Mouse (Mus musculus): ENCODE results near the gene Col2a1. TPM values are rescaled to one million over a fixed set of nuclear protein-coding genes. Genes with fewer than 3 reads are reported as not detected.

Gene Col2a1
- 1.8 and 2.0 TPM in 2 replicates for polyA plus RNA-seq (2012; rRNA removed)

DNA sequence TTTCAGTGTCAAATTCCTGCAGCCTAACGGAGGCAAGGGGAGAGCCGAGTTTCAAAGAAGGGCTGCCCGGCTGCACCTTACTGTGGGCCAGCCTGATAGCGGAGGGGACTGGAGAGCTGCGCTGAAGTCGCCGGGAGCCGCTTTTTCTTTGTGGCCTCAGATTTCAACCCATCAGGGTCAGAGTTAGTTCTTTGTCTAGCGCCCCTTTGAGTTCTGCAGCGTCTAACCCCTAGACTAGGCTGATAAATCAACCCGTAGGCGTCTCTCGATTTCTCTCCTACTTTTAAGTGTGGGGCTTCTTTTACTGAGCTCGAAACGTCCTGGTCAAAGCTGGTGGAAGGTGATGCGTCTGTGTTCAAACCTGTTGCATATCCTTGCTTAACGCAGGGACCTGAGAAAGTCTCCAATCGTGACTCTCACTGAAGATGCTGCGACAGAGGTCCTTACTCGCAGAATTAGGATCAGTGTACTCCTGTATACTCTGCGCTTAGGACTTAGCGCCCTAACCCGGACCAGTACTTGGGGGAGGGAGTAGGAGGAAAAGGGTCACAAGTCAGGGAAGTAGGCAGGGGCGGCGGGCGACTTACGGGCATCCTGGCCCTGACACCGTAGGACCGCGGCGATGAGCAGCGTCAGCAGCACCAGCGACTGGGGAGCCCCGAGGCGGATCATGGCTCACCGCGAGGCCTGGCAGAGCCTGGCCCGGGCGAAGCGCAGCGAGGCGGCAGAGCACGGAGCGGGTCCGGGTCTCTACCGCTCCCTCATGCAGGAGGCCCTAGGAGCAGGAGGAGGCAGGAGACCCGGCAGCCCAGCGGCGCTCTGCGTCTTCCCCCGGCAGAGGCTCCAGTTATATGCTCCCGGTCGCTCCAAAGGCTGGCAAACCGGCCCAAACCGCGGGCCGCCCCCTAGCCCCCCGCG is at the start of gene Col2a1:
Gene Col2a1, minus strand, starts transcription at position 874 of the 918 bp plus-strand sequence.
- DNase-seq (ENCODE audit: extremely low spot score in 1 of 2, low spot score in 1 of 2), result no peak

DNA sequence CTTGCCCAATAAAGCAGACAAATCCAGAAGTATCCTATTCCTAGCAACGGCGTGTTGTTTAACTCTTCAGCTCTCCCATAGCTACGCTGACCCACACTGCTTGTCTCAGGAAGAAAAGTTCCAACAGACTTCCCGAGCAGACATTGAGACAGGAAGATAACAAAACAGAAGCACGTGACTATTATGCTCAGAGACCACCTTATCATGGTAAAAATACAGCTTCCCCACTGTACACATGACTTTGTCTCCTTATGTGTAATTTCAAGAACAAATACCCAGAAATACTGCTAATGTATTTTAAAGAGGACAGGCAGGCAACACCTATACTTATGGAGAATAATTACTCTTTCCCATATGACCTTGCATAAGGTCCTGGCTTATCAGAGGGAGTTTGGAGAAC is 47.2 kb upstream of the Col2a1 start:
- no peak for DNase-seq (ENCODE audit: extremely low spot score in 1 of 2, low spot score in 1 of 2)

DNA sequence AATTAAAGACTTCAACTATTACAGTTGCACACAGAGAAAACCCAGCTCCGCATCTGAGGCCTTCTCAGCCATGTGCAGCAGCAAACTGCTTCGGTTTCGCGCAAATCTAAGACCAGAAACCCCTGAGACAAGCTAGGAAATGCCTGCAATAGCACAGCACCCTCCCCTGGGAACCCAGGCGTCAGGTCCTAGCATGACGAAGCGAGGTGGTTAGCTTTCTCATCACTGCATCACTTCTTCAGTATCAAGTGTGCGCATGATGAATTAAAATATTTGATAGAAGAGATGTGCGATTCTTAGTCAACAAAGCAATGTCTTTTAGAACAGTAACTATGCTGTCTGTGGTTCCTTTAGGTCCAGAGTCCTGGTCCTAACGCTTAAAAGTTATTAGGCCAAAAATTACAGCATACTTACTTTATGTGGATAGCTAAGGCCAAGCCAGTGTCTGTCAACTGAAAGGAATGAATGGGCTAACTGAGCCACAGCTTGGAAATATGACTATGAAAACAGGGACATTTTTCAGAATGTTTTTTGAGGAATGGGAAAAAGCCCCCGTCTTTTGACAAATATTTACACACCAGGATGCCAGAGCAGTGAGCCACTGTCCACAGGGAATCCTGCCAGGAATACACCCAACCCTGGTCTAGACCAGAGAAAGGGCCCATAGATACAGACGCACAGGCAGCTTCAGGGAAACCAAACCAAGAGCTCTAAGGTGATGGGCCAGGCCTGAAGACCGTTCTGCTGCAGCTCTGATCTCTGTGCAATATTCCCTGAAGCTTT is 44.6 kb upstream of the Col2a1 start:
- no peak for DNase-seq (ENCODE audit: extremely low spot score in 1 of 2, low spot score in 1 of 2)

DNA sequence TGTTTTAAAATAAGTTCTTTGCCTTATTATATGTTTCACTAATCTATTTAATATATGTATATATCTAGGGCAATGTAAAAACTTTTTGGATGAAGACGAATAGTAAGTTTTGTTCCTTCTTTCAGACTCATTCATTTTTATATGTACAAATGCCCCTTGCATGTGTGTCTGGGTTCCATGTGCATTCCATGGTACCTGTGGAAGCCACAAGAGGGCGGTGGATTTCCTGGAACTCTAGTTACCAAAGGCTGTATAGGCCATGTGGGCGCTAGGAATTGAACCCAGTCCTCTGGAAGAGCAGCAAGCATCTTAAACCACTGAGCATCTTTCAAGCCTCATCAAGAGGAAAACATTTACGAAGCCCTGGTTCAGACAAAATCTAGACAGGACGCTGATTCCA is 39.9 kb upstream of the Col2a1 start:
- no peak for DNase-seq (ENCODE audit: extremely low spot score in 1 of 2, low spot score in 1 of 2)

DNA sequence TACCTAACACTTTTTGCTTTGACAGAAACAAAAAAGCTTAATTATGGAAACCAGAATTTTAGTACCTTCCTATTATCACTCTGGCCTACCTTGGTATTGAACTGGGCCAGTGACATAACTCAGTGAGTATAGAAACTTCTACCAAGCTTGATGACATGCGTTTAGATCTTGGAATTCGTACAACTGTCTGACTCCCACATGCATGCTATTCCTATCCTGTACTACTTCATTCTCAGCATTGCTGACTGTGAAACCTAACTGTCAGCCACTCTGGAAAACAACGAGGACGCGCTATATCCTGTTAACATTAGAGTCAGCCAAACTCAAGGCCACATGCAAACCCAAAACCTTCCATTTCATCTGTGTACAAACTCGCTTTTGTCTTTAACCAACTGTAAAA is 39.5 kb upstream of the Col2a1 start:
- DNase-seq (ENCODE audit: extremely low spot score in 1 of 2, low spot score in 1 of 2), result peak in 1 of 2 experiments; percentile 28

DNA sequence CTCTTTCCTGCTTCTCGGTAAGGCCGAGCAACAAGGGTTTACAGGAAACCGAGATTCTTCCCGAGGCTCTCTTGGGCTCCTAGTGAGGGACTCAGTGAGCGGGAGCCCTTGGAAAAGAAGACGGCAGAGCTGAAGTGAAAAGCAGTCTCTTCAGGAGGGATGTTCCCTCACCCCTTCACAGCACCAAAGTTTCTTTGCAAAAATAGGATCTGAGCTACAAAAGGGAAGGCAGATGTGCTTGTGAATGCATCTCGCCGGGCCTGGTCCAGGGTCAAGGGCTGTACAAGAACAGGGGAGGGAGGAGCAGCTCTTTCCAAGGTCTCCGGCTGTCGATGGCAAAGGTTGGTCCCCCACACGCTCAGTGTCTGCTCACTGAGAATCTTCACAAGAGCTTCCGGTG is 38.0 kb upstream of the Col2a1 start:
- DNase-seq (ENCODE audit: extremely low spot score in 1 of 2, low spot score in 1 of 2), result no peak

DNA sequence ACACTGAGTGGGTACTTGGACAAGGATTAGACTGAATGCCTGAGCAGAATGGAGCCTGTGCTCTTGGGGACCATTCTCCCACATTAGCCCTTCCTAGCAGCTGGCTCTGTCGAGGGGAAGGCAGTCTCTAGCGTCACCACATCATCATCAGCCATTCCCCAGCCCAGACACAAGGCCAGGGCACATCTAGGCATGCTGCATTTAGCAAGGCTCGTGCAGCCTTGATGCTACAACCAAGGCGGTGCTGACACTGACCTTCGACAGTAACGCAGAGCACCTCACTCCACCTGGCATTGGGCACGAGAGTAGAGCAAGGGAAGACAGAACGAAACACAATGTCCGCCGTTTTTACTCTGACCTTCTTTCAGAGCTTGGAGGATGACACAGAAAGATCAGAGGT is 35.2 kb upstream of the Col2a1 start:
- no peak for DNase-seq (ENCODE audit: extremely low spot score in 1 of 2, low spot score in 1 of 2)

DNA sequence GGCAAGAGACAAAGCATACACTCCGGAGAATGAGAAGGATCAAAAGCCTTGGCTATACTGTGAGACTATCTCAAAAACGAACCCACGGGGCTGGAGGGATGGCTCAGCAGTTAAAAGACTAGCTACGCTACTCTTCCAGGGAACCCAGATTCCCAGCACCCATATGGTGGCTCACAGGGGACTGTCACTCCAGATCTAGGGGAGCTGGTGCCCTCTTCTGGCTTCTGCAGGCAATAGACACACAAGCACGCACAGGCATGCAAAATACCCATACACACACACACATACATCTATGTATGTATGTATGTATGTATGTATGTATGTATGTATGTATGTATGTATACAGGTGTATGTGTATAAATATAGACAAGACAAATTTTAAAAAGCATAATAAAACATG is 32.1 kb upstream of the Col2a1 start:
- DNase-seq (ENCODE audit: extremely low spot score in 1 of 2, low spot score in 1 of 2), result no peak

DNA sequence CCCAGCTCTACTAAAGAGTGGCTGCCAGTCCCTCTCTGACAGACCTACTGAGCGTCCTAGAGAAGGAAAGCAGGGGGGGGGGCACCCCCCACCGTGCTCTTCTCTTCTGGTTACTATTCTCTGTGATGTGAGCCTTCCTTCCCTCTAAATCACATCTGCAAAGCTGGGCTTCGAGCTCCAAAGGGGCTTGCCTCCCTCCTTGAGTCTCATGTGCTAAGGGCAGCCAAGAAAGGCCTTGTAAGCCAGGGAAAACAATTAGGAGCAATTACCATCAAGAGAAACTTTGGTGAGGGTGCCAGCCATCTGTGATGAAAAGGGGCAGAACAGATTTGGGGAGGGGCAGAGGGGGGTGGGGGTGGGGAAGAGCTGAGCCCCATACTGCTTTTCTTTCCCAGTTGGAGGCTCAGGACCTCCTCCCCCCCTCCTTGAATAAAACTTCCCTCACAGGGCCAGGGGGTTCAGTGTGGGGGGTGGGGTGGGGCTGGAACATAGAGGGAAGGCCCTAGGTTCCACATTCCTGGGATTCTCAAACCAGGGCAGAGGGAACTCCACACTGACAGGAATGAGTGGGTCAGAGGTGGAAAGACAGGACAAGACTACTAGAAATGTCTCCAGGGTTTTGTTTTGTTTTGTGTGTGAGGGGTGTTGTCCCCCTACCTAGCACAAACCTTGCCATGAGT is 30.7 kb upstream of the Col2a1 start:
- no peak for DNase-seq (ENCODE audit: extremely low spot score in 1 of 2, low spot score in 1 of 2)

DNA sequence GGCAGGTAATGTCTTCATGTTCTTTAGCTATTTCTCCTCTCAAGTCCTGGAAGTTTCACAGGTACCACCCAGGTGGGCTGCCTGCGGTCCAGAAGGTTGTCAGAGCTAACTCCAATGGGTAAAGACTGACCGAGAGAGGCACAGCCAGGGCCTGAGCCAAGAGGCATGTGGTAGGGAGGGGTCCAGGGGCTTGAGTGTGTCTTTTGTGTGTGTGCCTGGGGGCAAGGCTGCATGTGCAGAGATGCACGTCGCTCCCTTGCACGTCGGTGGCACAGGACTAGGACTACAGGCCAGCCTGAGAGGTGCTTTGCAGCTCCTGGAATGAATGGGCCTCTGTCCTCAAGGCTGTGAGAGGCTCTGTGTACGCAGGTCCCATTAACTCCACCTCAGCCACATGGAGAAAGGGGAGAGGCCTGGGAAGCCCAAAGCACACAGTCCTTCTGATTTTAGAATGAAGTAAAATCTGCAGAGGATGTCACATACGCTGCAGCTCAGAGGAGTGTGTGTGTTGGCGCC is 28.8 kb upstream of the Col2a1 start:
- no peak for DNase-seq (ENCODE audit: extremely low spot score in 1 of 2, low spot score in 1 of 2)

DNA sequence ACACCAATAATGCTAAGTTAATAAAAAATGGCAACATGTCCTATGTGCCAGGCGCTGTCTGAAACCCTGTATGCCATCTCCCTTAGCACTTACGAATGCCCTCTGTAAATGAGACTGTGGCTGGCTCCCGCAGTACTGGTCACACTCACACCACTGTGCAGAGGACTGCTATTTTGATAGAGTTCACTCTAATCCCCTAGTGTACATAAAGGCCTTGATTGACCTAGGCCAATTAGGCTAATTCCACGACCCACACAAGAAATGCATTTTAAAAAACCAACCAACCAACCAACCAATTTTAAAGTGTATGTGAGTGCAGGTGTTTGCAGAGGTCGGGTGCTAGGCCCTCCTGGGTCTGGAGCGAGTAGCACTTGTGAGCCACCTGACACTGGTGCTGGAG is 25.3 kb upstream of the Col2a1 start:
- no peak for DNase-seq (ENCODE audit: extremely low spot score in 1 of 2, low spot score in 1 of 2)

DNA sequence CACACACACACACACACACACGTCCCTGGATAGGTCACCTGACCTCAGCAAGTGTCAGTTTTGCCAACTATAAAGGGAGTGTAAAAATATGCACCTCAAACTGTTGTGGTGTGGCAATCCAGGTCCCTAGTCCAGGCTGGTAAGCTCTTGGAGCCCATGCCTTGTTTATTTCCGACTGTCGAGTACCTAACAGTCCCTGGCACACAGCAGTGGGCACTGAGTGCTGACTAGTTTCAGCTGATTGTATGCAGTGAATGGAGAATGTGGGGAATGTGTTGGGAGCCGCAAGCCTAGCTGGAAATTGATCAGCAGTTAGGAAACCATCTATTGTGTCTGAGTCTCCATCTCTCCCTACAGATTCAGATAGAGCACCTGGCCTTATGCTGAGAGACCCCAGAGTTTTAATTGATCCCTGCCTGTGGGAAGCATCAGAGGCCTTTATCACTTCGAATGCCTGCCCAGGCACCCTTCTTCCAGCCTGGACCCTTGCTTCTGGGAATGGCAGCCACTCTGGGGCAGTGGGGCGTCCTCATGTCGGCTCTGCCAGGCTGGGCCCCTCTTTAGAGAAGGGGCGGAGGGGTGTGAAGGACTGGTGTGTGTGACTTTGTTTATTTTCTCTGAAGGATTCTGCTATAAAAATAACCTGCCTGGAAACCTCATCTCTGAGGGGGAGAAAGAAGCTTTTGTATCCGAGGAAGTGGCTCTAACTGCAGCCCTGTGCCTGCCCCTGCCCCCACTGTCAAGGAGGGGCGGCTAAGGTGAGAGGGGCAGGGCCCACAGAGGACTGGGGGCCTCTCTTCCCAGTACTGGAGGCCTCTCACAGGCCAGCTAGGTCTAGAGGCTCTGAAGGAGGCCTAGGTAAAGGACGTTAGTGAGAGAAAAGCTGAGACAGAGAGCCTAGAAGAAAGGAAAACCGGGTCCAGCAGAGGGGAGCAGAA is 22.7 kb upstream of the Col2a1 start:
- no peak for DNase-seq (ENCODE audit: extremely low spot score in 1 of 2, low spot score in 1 of 2)

DNA sequence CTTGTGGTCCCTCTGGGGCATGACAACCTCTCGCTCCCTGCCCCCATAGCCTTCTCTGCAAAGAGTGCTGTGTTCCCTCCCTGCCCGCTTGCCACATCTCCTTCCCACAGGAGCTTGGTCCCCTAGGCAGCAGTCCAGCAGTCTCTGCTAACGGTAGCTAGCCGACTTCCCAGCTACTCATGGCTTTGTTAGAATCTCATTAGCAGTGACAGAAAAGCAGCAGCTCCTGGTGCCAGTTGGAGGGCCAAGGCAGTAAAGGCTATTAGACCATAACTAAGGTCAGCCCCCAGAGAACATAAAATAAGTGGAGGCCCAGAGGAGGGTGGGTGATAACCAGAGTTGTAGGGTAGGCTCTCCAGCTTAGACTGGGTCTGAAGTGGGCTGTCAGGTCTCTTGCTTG is 21.1 kb upstream of the Col2a1 start:
- DNase-seq (ENCODE audit: extremely low spot score in 1 of 2, low spot score in 1 of 2), result peak in 1 of 2 experiments; percentile 25

DNA sequence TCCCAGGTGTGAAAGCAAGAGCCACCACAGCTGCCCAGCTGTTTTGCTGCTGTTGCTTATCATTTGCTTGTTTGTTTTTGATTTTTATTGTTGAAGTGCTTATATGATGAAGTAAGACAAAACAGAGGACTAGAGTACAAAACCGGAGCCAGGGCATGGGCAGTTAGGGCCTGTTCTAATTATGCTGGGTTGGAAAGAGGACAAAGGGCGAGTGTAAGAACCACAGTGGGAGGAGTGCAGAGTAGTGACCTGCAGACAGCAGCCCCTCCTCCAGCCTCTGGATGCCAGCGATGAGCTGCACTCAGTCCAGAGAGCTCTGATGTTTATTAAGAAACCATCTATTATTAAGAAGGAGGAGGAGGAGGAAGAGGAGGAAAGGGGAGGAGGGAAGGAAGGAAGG is 18.6 kb upstream of the Col2a1 start:
- DNase-seq (ENCODE audit: extremely low spot score in 1 of 2, low spot score in 1 of 2), result no peak

DNA sequence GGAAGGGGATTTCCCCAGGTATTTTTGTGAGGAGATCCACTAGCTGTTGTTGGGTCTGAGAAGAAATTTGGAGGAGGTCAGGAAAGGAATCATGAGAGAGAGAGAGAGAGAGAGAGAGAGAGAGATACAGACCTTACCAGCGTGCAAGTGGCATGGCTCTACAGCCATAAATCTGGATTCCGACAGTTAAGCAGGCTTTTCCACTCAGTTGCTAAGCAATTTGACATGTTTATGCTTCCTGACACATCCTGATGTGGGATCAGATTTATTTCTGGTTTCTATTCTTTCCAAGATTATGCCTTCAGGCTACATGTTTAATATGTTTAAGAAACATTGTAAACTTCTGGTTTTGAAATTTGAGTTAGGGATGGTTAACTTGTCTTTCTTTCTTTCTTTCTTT is 17.4 kb upstream of the Col2a1 start:
- no peak for DNase-seq (ENCODE audit: extremely low spot score in 1 of 2, low spot score in 1 of 2)

DNA sequence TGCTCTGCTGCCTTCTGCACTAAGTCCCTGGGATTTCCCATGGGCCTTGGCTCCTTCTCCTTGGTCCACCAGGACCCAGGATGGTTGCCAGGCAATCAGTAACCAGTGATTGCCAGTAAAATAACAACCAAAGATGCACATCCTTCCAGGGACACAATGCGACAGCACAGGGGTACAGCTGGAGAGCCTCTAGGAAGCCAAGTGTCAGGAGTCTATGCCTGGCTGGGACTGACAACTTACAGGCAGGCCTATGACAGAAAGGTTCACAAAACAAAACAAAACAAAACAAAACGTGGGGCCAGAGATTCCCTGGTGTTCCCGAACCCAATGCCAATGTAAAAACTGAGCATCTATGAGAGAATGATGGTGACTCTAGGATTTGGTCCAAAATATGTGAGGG is 14.6 kb upstream of the Col2a1 start:
- no peak for DNase-seq (ENCODE audit: extremely low spot score in 1 of 2, low spot score in 1 of 2)

DNA sequence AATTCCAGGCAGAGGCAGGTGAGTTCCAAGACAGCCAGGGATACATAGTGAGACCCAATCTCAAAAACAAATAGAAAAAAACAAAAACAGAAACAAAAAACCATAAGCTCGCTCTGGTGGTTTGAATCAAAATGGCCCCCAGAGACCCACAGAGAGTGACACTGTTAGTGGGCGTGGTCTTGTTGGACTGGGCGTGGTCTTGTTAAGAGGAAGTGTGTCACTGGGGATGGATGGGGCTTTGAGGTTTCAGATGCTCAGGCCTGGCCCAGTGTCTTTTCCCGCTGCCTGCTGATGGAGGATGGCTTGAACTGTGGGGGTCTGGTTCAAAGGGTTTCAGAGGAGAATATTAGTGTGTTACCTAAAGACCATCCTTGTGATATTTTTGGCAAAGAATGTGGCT is 13.4 kb upstream of the Col2a1 start:
- DNase-seq (ENCODE audit: extremely low spot score in 1 of 2, low spot score in 1 of 2), result no peak

DNA sequence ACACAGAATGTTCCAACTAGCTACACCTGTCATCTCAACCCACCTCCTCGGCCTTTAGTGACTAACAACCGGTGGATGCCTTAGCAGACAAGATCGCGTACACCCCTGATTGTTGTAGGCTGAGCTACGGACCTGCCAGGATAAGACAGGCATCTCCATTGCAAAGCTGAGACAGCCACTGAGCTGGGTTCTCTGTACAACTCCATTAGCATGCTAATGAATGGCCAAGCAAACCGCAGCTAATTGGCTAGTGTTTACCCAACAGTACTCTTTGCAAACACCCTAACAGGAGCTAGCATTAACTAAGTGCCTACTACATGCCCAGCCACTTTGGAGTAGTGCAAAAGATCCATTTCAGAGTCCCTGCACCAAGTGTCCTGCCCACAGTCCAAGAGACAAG is 8.3 kb upstream of the Col2a1 start:
- DNase-seq (ENCODE audit: extremely low spot score in 1 of 2, low spot score in 1 of 2), result no peak

DNA sequence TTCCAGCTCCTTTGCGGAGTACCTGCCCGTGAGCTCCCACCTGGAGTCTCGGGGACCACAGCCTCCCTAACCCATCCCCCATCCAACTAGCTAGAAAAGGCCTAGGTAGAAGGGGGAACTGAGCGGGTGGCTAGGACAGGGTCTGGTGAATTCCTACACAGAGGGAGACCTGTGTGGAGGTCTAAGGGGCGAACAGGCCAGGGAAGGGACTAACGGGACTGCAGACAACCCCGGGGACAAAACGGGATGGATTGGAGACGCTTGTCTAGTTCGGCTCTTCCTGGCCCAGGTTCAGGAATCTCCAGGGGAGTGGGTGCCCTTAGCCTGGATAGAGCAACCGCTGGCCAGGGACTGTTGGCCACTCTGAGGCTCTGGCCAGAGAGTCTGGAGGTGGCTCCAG is 686 bp upstream of the Col2a1 start:
- no peak for DNase-seq (ENCODE audit: extremely low spot score in 1 of 2, low spot score in 1 of 2)

DNA sequence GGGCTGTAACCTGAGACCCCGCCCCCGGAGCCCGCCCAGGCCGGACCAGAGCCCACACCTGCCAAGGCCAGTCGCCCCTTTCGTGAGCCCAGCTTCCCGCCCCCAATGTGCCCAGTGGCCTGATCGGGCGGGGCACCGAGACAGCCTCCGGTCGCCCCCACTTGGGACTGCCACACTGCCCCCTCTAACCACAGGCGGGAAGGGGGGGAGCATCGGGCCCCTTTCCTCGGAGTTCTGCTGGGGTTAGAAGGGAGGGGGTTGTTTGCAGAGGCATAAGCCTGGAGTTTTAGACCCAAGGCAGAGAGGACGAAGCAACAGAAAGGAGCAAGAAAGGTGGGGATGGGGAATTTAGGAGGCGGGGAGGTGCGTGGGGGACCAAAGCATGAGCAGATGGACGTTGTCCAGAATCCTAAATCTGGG is 255 bp upstream of the Col2a1 start:
- no peak for DNase-seq (ENCODE audit: extremely low spot score in 1 of 2, low spot score in 1 of 2)
